Mouse (Mus musculus) left cerebral cortex, adult 2 months (tissue): ENCODE data around the gene Stk10. TPM values are rescaled to one million over a fixed set of nuclear protein-coding genes. Genes with fewer than 3 reads are reported as not detected.

Source experiments
- DNase-seq, 2 experiments: peaks; one replicate each; pipeline ENCODE4 v3.0.0; 2021 to 2022; ENCODE audit warnings: low spot score in 2 of 2, mixed read lengths in 1 of 2; ENCODE audit errors: extremely low spot score in 1 of 2
- H3K27ac ChIP-seq: fragments of 200-600 bp; 2 replicates; pipeline ENCODE4 v1.8.1; 2022
- H3K4me3 ChIP-seq: fragments of 200-600 bp; 2 replicates; pipeline ENCODE4 v1.8.1; 2022
- CTCF ChIP-seq: fragments of 200-600 bp; IDR thresholded peaks from 2 replicates; pipeline ENCODE4 v1.8.1; 2022; ENCODE audit warnings: antibody characterized with exemption, mild to moderate bottlenecking, moderate library complexity
- intact Hi-C: fragments of 180-260 bp; cut with DNase I; formaldehyde crosslinking; loops from one replicate; pipeline ENCODE4 v1.15.1; 2025
- total RNA-seq, 2 experiments: library from RNA; stranded (reverse); gene quantifications; 2 replicates each; pipeline ENCODE4 v1.2.3; 2021

Gene Stk10
- total RNA-seq, 2 experiments from 2014 or later, result 6.7 to 8.7 TPM

DNA sequence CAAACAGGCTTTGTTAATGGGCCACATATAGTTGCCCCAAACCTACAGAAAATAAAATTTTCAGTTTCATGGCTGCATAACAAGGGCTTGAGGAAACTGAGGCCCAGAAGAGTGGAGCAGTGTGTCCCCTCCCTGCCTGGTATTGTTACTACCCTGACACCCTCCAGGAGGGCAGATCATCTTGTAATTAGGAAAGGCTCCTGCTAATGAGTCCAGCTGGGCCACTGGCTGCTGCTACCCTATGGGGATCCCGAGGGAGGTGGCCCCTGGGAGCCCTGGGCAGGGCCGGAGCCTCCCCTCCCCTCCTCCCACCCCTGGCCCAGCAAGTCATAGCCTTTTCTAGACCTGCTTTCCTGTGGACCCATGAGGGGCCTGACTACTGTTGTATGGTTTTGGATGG, 47.9 kb downstream of the Stk10 start:
- Histone ChIP-seq H3K4me3 (no peak overlapping the region), H3K27ac (peak overlapping the region; percentile 24; the same call in 1 of the 2 replicates)
- no peak for TF ChIP-seq CTCF
- intact Hi-C loops, result loop anchor here (2.0 to 10.0 kb wide), 2 partner anchors 48 to 396 kb away; partner anchors contain the start of genes Efcab9 and Stk10
- no peak for DNase-seq

DNA sequence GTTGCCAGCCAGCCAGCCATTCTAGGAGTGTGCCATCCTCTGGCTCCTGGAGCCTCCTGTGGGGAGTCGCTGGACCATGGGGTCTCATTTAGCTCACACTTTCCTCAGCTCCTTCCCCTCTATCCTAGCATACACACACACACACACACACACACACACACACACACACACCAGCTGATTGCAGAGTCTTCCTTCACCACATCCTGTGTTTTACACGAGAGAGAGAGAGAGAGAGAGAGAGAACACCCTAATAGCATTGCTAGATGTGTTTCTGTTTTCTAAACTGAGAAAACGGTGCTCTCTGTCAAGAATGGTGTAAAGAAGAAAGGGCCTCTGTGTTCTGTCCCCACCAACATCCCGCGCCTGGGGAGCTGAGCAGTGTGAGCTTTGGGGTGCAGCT, 49.7 kb downstream of the Stk10 start:
- Histone ChIP-seq H3K27ac (no peak overlapping the region), H3K4me3 (no peak overlapping the region)
- DNase-seq, result no peak
- intact Hi-C loops, result loop anchor here (10.0 kb wide), 1 partner anchor 398 kb away; no protein-coding TSS in a partner anchor
- TF ChIP-seq CTCF, result no peak

DNA sequence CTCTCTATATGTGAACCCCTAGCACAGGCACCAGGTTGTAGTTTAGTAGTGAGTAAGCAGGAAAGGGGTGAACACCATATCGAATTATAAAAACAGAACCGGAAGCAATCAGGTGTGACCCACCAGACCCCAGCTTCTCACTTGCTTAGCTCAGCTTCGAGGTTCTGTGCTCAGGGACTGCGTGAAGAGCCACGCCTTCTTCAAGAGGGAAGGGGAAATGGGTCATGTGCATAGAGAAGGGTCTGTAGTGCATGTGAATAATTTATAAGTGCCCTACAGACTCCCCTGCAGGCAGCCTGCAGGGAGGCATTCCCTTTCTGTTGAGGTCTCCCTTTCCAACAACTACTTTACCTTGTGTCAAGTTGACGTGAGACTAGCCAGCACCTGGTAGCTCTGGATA, 52.9 kb downstream of the Stk10 start:
- intact Hi-C loops, result loop anchor here (5.0 to 10.0 kb wide), 2 partner anchors 244 to 401 kb away; no protein-coding TSS in a partner anchor
- DNase-seq, result no peak
- no peak for TF ChIP-seq CTCF
- H3K27ac ChIP-seq, result no peak overlapping the region
- H3K4me3 ChIP-seq, result no peak overlapping the region

DNA sequence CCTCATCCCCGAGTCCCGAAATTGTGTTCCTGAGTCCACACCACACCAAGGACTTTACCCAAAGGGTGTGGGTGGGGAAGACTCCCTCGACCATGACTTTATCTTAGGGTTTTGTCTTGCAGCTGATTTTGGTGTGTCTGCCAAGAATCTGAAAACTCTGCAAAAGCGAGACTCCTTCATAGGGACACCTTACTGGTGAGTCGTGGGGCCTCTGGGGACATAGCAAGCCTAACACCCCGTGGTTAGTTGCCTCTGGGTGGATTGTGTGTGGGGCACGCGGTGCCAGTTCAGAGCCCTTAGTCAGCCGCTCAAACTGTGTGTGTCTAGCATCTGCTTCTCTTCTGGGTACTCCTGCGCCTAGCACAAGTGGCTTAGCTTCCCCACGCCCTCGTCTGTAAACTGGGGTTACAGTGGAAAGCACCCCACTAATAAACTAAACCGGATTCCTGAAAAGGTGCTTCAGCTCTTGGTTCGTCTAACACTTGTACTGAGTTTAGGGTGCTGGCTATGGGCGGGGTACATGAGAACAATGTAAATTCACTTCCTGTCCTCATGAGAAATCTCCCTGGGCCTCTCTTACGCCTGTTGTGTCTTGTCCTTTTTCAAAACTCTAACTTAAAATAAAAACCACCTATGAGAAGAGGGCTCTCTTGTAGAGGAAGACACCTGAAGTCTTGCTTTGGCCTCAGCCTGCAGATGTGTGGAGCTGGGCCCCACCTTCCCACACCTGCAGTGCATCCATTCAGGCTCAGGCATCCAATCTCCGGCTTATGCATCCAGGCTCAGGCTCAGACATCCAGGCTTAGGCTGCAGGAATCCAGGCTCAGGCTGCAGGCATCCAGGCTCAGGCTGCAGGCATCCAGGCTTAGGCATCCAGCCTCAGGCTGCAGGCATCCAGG, 54.3 kb downstream of the Stk10 start:
- Histone ChIP-seq H3K4me3 (no peak overlapping the region), H3K27ac (no peak overlapping the region)
- TF ChIP-seq CTCF, result no peak
- DNase-seq, result no peak
- intact Hi-C loops, result loop anchor here (2.0 to 10.0 kb wide), 3 partner anchors 135 to 403 kb away; no protein-coding TSS in a partner anchor

DNA sequence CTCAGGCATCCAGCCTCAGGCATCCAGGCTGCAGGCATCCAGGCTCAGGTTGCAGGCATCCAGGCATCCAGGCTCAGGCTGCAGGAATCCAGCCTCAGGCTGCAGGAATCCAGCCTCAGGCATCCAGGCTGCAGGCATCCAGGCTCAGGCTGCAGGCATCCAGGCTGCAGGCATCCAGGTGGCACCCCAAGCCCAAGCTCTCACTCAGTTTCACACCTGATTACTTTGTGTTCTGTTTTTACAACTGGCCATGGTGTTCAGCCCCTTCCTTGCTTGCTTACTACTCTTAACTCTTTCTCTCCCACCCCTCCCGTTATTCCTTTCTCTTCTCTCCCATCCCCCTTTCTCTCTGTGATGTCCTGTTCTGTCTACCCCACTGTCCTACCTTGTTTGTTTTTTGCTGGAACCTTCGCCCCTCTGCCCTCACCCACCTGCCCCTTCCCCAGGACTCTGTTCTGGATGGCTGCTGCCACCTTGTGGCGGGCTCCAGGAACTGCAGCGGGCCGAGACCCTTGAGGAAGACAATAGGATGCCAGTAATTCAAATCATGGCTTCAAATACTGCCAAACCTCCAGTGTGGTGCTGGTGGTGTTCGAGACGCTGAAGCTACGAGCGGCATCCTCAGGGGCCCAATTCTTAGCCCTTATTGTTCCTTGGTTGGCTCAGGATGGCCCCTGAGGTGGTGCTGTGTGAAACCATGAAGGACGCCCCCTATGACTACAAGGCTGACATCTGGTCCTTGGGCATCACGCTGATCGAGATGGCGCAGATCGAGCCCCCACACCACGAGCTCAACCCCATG, 55.2 kb downstream of the Stk10 start:
- intact Hi-C loops, result loop anchor here (2.0 to 10.0 kb wide), 3 partner anchors 135 to 403 kb away; no protein-coding TSS in a partner anchor
- Histone ChIP-seq H3K27ac (no peak overlapping the region), H3K4me3 (no peak overlapping the region)
- peak; percentile 99 for TF ChIP-seq CTCF
- peak; percentile 58 to 78 for DNase-seq

DNA sequence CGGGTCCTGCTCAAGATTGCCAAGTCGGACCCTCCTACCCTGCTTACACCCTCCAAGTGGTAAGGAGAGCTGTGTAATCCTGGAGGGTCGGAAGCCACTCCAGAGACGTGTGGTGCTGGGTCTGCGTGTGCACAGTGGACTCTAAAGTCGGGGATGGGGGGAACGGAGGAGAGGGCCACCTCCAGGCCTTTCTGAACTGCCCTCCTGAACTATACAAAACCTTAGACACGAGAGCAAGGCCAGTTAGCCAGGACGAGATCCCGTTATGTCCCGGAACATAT, 55.7 kb downstream of the Stk10 start:
- Histone ChIP-seq H3K27ac (no peak overlapping the region), H3K4me3 (no peak overlapping the region)
- DNase-seq, result no peak
- no peak for TF ChIP-seq CTCF
- intact Hi-C loops, result loop anchor here (2.0 to 10.0 kb wide), 3 partner anchors 136 to 404 kb away; no protein-coding TSS in a partner anchor

DNA sequence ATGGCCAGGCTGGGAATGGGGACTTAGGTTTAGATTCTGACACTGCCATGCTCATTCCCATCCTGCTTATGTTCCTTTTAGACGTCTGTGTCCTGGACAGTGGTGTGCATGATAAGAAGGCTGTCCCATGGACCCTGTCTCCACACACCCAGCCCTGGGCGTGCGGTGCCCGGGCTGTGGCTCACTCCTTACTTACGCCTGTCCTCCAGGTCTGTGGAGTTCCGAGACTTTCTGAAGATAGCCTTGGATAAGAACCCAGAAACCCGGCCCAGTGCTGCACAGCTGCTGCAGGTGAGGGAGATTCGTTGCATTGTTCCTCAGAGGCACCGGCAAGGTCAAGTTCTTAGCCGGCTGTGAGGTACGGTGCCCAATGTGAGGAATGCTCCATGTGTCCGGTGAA, 56.1 kb downstream of the Stk10 start:
- Histone ChIP-seq H3K27ac (no peak overlapping the region), H3K4me3 (no peak overlapping the region)
- intact Hi-C loops, result loop anchor here (2.0 to 10.0 kb wide), 3 partner anchors 136 to 404 kb away; no protein-coding TSS in a partner anchor
- TF ChIP-seq CTCF, result no peak
- DNase-seq, result no peak

DNA sequence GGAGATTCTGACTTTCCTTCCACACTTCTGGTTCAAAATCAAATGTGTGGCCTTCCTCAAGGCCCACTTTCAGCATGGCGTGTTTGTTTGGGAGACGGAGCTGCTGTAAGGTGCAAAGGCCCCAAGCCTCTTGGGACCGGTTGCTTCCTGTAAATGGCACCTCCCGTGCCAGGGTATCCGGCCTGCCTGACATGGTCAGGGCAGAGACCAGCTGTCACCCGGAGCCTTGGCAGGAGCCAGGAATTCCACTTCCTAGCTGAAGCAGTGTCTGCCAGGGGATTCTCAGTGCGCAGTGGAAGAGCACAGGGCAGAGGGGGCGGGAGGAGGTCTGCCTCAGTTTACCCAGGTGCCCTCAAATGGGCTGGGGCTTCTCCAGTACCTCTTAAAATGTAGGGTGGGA, 56.7 kb downstream of the Stk10 start:
- no peak for DNase-seq
- intact Hi-C loops, result loop anchor here (2.0 to 10.0 kb wide), 3 partner anchors 137 to 405 kb away; no protein-coding TSS in a partner anchor
- Histone ChIP-seq H3K27ac (no peak overlapping the region), H3K4me3 (no peak overlapping the region)
- TF ChIP-seq CTCF, result no peak

DNA sequence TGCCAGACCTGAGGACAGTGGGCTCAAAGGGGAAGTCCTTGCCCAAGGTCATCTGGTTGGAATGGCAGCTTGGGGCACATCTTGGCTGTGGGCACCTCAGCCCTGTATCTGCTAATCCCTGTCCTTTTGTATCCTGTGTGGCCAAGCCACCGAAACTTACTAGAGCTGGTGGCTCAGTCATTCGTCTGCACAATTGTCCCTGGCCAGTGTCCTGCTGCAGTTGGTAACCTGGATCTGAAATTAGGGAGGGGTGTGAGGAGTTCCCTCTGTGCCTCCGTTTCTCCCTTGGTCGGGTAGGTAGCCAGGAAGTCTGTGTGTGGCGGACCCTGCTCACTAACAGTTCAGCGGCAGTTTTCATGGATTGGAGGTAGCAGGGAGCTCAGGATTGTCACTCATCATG, 57.1 kb downstream of the Stk10 start:
- Histone ChIP-seq H3K4me3 (no peak overlapping the region), H3K27ac (no peak overlapping the region)
- DNase-seq, result no peak
- intact Hi-C loops, result no loop called here
- no peak for TF ChIP-seq CTCF

DNA sequence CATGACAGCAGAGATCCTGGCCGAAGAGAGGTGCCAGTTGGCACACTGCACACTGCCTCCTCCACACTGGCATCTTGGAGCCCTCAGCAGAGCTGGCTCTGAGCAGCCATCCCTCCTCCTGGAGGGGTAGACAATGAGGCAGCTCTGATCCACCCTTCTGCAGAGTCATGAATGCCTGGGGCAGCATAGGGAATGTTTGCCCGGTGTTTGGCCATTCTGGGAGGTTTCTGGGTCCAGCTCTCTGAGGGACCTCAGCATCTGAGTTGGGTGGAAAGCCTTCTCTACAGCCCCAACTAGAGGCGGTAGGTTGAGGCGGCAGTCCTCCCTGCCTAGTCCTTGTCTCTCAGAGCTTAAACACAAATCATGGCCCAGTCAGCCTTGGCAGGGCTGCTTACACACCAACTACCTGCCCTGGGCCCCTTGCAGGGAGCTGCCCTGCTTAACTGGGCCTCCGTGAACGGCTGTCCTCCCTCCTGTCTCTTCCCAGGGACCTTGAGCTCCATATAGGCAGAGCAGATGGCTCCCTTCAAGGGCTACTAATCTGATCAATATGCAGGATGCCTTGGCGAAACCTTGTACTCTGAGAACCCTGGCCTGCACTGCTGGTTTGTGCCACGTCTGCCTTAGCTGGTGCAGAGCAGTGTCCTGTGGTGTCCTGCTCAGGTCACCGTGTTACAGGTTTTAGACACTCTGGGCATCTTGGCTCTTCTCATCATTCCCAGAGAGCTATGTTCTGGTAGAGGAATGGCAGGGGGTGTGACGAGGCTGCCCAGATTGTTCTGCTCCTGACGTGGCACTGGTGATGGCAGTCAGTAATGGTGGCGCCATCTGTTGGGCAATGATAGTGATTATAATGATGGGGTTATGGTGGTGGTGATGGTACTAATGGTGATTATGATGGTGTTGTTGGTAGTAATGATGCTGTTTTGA, 59.1 kb downstream of the Stk10 start:
- intact Hi-C loops, result no loop called here
- Histone ChIP-seq H3K27ac (no peak overlapping the region), H3K4me3 (no peak overlapping the region)
- peak; percentile 40 for TF ChIP-seq CTCF
- no peak for DNase-seq

DNA sequence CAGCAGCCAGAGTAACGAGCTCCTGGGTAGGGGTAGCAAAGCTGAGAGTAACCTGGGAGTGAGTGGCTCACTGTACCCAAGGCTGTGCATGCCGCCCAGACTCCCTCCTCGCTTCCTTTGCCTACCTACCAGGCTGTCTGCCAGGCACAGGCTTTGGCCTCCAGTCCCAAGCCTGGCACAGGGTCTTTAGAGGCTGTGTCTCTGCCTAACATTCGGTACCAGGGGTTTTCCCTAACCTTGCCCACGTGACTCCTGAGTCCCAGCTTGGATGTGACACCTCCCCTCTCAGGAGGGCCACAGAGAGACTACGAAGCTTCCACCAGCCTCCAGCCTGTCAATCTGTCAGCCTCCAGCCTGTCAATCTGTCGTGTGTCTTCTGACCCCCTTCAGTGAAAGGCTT, 60.0 kb downstream of the Stk10 start:
- H3K4me3 ChIP-seq, result no peak overlapping the region
- intact Hi-C loops, result no loop called here
- no peak overlapping the region for H3K27ac ChIP-seq
- TF ChIP-seq CTCF, result no peak
- no peak for DNase-seq
